Mouse (Mus musculus) hindbrain, postnatal 0 days (tissue): ENCODE measurements around the gene Cyp2j12. TPM values are rescaled to one million over a fixed set of nuclear protein-coding genes. Genes with fewer than 3 reads are reported as not detected.
A peak's percentile ranks its signal among the peaks of the same experiment; 100 is the strongest.
"Not testable (repeated sequence)": the region's sequence is repeated elsewhere in the genome, so short reads cannot be mapped to it uniquely, and the experiment has no call there.

Experiments used
- ATAC-seq: fragments of 200-750 bp; cut with Nextera tagmentation; 2 replicates; pipeline ENCODE4 v1.8.0; 2017; ENCODE audit warnings: mild to moderate bottlenecking, moderate TSS enrichment, moderate library complexity
- DNase-seq: peaks from one replicate; pipeline ENCODE4 v3.0.0-alpha.2; 2015; ENCODE audit warnings: low spot score
- H3K27ac ChIP-seq: fragments of 300-500 bp; sonication (generic); 2 replicates; pipeline ENCODE4 v1.5.1; 2014; ENCODE audit warnings: mild to moderate bottlenecking
- H3K27me3 ChIP-seq: fragments of 300-500 bp; sonication (generic); 2 replicates; pipeline ENCODE4 v1.6.1; 2014; ENCODE audit warnings: low read length, mixed read lengths; ENCODE audit not compliant: insufficient read depth
- H3K36me3 ChIP-seq: fragments of 300-500 bp; sonication (generic); 2 replicates; pipeline ENCODE4 v1.6.1; 2014; ENCODE audit warnings: low read length, mixed read lengths; ENCODE audit not compliant: insufficient read depth
- H3K4me1 ChIP-seq: fragments of 300-500 bp; sonication (generic); 2 replicates; pipeline ENCODE4 v1.6.1; 2014; ENCODE audit warnings: antibody characterized with exemption, low read length, mixed read lengths; ENCODE audit not compliant: insufficient read depth
- H3K4me2 ChIP-seq: fragments of 300-500 bp; sonication (generic); 2 replicates; pipeline ENCODE4 v1.6.1; 2014; ENCODE audit warnings: low read depth, mild to moderate bottlenecking, low read length, moderate library complexity, mixed read lengths
- H3K4me3 ChIP-seq: fragments of 300-500 bp; sonication (generic); 2 replicates; pipeline ENCODE4 v1.5.1; 2014; ENCODE audit warnings: low read length
- H3K9ac ChIP-seq: fragments of 300-500 bp; sonication (generic); replicated peaks from 2 replicates; pipeline ENCODE4 v1.6.1; 2014; ENCODE audit warnings: mild to moderate bottlenecking, low read length, moderate library complexity, mixed read lengths
- H3K9me3 ChIP-seq: fragments of 300-500 bp; sonication (generic); 2 replicates; pipeline ENCODE4 v1.6.1; 2016; ENCODE audit warnings: low read length, mixed read lengths
- CTCF ChIP-seq: IDR thresholded peaks from 2 replicates; pipeline ENCODE4 v1.5.1; 2016; ENCODE audit warnings: antibody characterized with exemption, control low read depth, low read depth
- WGBS: fragments of 180-500 bp; shearing (Covaris S2); extraction: QIAGEN DNeasy Blood & Tissue Kit; methylation state at CpG from one replicate; pipeline ENCODE4 v1.1.7; 2014; 5-methylcytosine and 5-hydroxymethylcytosine counted together
- polyA plus RNA-seq: library from polyadenylated mRNA; unstranded; fragments of >200 nt; fragmentation: Nextera tagmentation; extraction: Ambion mirVana; gene quantifications from 2 replicates; pipeline ENCODE4 v1.2.1, GENCODE M21; 2015
- total RNA-seq: library from RNA; depleted of rRNA; stranded (reverse); fragments of >200 nt; gene quantifications from 2 replicates; pipeline ENCODE4 v1.2.3, GENCODE M21; 2014

Gene Cyp2j12
- total and polyA plus RNA-seq, 2 experiments from 2014 or later: not detected

GRCm38 (mm10) chr4:96139226-96139625 lies 1.7 kb downstream of the Cyp2j12 start:
- ATAC-seq (no peak), DNase-seq (no peak)
- TF ChIP-seq CTCF: no peak
- Histone ChIP-seq H3K4me1 (no peaks in the 10 kb centered on the region), H3K27me3 (no peaks in the 10 kb centered on the region), H3K36me3 (no peaks in the 10 kb centered on the region), H3K4me3 (no peak overlapping the region), H3K9ac (no peak overlapping the region), H3K9me3 (no peaks in the 10 kb centered on the region), H3K4me2 (no peak overlapping the region), H3K27ac (no peak overlapping the region)
- WGBS: 84% methylated on average over 1 of the region's 1 CpGs

- Histone ChIP-seq H3K9ac (no peak overlapping the region), H3K4me2 (no peak overlapping the region), H3K9me3 (no peaks in the 10 kb centered on the region), H3K27me3 (no peaks in the 10 kb centered on the region), H3K36me3 (no peaks in the 10 kb centered on the region), H3K4me1 (no peaks in the 10 kb centered on the region), H3K27ac (no peak overlapping the region), H3K4me3 (no peak overlapping the region)
- DNase-seq (no peak), ATAC-seq (no peak)
- TF ChIP-seq CTCF: no peak
- 84% methylated on average over 3 of the region's 3 CpGs for WGBS
Observed at GRCm38 (mm10) chr4:96134246-96134645, 6.7 kb downstream of the Cyp2j12 start.

DNA sequence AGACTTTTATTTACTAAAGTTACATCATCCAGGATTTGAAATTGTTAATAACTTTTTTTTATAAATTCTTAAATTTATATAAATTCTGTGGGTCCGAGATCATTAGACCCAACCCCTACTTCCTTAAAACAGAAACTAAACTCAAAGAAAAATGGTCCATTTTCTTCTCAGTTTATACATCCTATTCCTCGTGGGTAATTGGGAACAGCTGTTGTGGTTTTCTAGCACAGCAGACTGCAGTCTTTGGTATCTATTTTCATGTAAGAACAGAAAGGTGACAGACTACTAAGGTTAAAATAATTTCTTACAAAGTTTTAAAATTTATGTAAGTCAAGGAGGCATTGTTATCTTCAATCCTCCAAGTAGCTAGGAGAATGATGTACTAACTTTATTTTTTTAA lies 44.1 kb downstream of the Cyp2j12 start:
- Histone ChIP-seq H3K9ac (no peak overlapping the region), H3K4me3 (no peak overlapping the region), H3K4me2 (no peak overlapping the region), H3K27me3 (no peaks in the 10 kb centered on the region), H3K4me1 (no peaks in the 10 kb centered on the region), H3K9me3 (no peaks in the 10 kb centered on the region), H3K27ac (no peak overlapping the region), H3K36me3 (no peaks in the 10 kb centered on the region)
- DNase-seq (no peak), ATAC-seq (no peak)
- no peak for TF ChIP-seq CTCF
- 71% methylated on average over 2 of the region's 2 CpGs for WGBS

DNA sequence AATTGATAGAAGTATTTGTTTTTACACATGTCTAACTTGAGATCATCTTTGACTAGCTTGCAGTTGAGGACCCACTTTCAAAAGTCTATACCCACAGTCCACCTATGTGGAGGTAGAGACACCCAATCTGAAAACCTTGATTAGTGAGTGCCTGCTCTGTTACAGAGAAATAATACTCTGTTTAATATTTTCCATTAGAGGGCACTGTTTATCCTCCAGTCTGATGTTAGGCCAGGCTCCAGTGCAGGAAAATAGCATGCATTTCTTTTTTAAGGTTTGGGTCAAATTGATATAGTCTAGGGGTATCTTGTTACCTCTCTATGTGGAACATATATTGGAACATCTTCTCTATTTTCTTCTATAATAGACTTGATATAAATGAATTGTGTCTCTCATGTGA lies 49.1 kb downstream of the Cyp2j12 start:
- Histone ChIP-seq H3K4me3 (no peak overlapping the region), H3K9ac (no peak overlapping the region), H3K27ac (no peak overlapping the region), H3K4me2 (no peak overlapping the region), H3K4me1 (no peaks in the 10 kb centered on the region), H3K9me3 (no peaks in the 10 kb centered on the region), H3K36me3 (no peaks in the 10 kb centered on the region), H3K27me3 (no peaks in the 10 kb centered on the region)
- peak; percentile 28 for TF ChIP-seq CTCF
- ATAC-seq: no peak
- peak; percentile 5 for DNase-seq

- H3K4me2 ChIP-seq, ATAC-seq, H3K27ac ChIP-seq, H3K4me1 ChIP-seq, DNase-seq, H3K36me3 ChIP-seq, H3K4me3 ChIP-seq, H3K9ac ChIP-seq, H3K9me3 ChIP-seq, H3K27me3 ChIP-seq: not testable (repeated sequence)
- 32% methylated on average over 6 of the region's 6 CpGs for WGBS
Observed at GRCm38 (mm10) chr4:96089356-96090048, 51.5 kb downstream of the Cyp2j12 start.

DNA sequence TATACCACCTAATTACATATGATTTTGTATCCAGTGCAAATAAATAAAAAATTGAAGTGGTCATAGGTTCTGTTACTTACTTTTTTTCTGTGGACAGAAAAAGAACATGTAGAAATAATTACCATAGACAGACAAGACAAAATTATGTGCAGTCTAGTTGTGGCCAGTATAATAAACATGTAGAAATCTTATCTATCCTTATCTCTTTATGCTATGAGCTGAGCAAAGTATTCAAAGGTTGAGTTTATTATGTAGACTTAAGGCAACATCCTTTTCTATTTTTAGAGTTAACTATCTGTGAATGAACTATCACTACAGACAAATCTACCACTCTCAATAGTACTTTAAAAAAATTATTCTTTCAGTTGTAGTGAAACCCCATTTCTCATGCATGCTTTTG lies 62.6 kb downstream of the Cyp2j12 start:
- DNase-seq (no peak), ATAC-seq (no peak)
- no peaks in the 10 kb centered on the region for H3K36me3 ChIP-seq
- H3K27me3 ChIP-seq: no peaks in the 10 kb centered on the region
- no peaks in the 10 kb centered on the region for H3K4me1 ChIP-seq
- no peak for TF ChIP-seq CTCF
- H3K27ac ChIP-seq: no peak overlapping the region
- H3K9me3 ChIP-seq: no peaks in the 10 kb centered on the region
- H3K9ac ChIP-seq: no peak overlapping the region
- H3K4me2 ChIP-seq: no peak overlapping the region
- no peak overlapping the region for H3K4me3 ChIP-seq

DNA sequence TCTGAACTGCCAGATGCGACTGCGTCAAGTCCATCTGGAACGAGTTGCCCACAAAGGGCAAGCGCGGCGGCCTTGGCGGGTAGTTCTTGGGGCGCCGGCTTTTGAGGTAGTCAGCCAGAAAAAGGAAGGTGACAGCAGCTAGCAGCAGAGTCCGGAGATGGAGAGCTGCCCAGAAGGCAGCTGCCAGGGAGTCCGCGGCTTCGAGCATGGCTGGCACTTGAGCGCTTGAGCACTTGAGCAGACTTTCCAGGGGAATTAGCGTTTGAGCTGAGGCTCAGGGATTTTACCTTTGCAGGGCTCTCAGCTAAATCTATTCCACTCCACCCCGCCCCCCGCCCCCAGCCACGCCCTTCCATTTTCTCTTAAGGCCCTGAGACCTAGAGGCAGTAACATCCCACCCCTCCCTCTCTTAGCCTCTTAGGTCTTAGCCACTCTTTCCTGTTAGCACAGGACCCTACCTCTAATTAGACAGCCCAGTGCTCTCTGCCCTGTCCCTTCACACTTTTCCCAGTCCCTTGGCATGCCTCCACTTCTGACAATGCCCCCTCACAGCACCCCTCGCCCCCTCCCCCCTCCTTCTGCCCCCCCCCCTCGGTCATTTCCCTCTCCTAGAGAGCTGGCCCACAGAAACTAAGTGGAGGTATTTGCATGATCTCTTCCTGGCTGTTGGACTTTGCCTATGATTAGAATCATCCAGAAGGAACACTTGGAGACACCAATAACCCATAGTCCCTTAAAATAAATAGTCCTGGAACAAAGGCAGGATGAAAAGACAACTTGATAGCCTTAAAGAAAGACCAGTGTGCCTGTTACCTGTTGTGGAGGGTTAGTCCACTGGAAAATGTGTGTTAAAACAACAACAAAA lies 63.5 kb downstream of the Cyp2j12 start, which contains the start of gene Cyp2j13:
Cyp2j13 (minus strand) TSS at position 286 of the 865 bp plus-strand sequence.
- ATAC-seq (peak; percentile 96), DNase-seq (peak; percentile 84)
- 8% methylated on average over 18 of the region's 20 CpGs for WGBS
- Histone ChIP-seq H3K9me3 (no peaks in the 10 kb centered on the region), H3K4me1 (no peaks in the 10 kb centered on the region), H3K36me3 (no peaks in the 10 kb centered on the region), H3K27me3 (no peaks in the 10 kb centered on the region), H3K9ac (0 out of 2 replicates have a peak within 1 kb of the TSS, but pooled peaks have one; percentile 13), H3K27ac (peak within 1 kb of the TSS; percentile 36; the same call in 1 of the 2 replicates), H3K4me3 (peak within 1 kb of the TSS; percentile 3), H3K4me2 (peak within 1 kb of the TSS; percentile 46)
- TF ChIP-seq CTCF: no peak
